8 mouse cellular contexts compared by ENCODE assay signal in genomic region chr6:71439506-71440216, GRCm38 (mm10). TPM values are rescaled to one million over a fixed set of nuclear protein-coding genes. Genes with fewer than 3 reads are reported as not detected.
DNase-seq lines count a peak whose midpoint lies in the region; ATAC-seq and TF ChIP-seq lines count a peak whose summit lies in the region.

No protein-coding gene starts in this region.

- TF ChIP-seq EP300 in heart, adult 2 months (IDR thresholded peaks at IDR 0.05; ENCODE audit: insufficient read depth, low read depth, low read length) = no peak

- peak; percentile 74 to 76 for DNase-seq in heart, adult 2 months
- no peak for DNase-seq in heart, adult 11 months
- peak; percentile 81 for DNase-seq in cerebellum, adult 9-11 months
- DNase-seq in gastrocnemius, adult 8-10 months (ENCODE audit: low spot score in 2 of 2) = peak; percentile 38 to 60
- peak; percentile 60 for DNase-seq in kidney, adult 2 months
- peak; percentile 77 for DNase-seq in naive thymus-derived CD4-positive, alpha-beta T cell, adult 2 months (ENCODE audit: low read depth)
- peak; percentile 81 for DNase-seq in testis, postnatal 14 days (ENCODE audit: low spot score)

- peak overlapping the region; percentile 95 for H3K27ac ChIP-seq in heart, adult 2 months
- H3K27ac ChIP-seq in kidney, adult 2 months (ENCODE audit: insufficient read depth, low read depth, low read length) = peak overlapping the region; percentile 91
- peak overlapping the region; percentile 98 for H3K27ac ChIP-seq in limb, embryonic 15.5 days

- 1% methylated on average over 62 of the region's 62 CpGs for WGBS in heart, adult 2 months
- WGBS in kidney, adult 2 months = under 1% methylated on average over 62 of the region's 62 CpGs
- WGBS in limb, embryonic 15.5 days = under 1% methylated on average over 50 of the region's 62 CpGs

- no peak for TF ChIP-seq POLR2A in heart, adult 2 months (IDR thresholded peaks at IDR 0.05; ENCODE audit: insufficient read depth, low read depth, low read length)
- no peak for TF ChIP-seq POLR2A in kidney, adult 2 months (IDR thresholded peaks at IDR 0.05; ENCODE audit: low read depth, low read length)

- ATAC-seq in limb, embryonic 15.5 days (ENCODE audit: insufficient number of reproducible peaks, low FRiP score, low TSS enrichment, low read depth) = peak; percentile 5

- H3K9me3 ChIP-seq in limb, embryonic 15.5 days = no peaks in the 10 kb centered on the region

- no peaks in the 10 kb centered on the region for H3K27me3 ChIP-seq in heart, adult 2 months (ENCODE audit: control insufficient read depth, insufficient read depth, low read length)
- H3K27me3 ChIP-seq in kidney, adult 2 months (replicated peaks; ENCODE audit: control insufficient read depth, insufficient read depth, low read length) = no peaks in the 10 kb centered on the region
- H3K27me3 ChIP-seq in limb, embryonic 15.5 days = no peaks in the 10 kb centered on the region

- H3K4me1 ChIP-seq in heart, adult 2 months (ENCODE audit: control insufficient read depth, insufficient read depth, low read length) = peaks cover 5% of the 10 kb centered on the region
- peaks cover 15% of the 10 kb centered on the region for H3K4me1 ChIP-seq in kidney, adult 2 months (ENCODE audit: control insufficient read depth, insufficient read depth, low read length)
- peaks cover 30% of the 10 kb centered on the region for H3K4me1 ChIP-seq in limb, embryonic 15.5 days

- peak overlapping the region; percentile 84 for H3K4me3 ChIP-seq in heart, adult 2 months
- H3K4me3 ChIP-seq in kidney, adult 2 months (ENCODE audit: insufficient read depth, low read depth, low read length) = peak overlapping the region; percentile 97
- H3K4me3 ChIP-seq in limb, embryonic 15.5 days = peak overlapping the region; percentile 92

- H3K36me3 ChIP-seq in heart, adult 2 months (ENCODE audit: control insufficient read depth, insufficient read depth, low read length) = peaks cover 13% of the 10 kb centered on the region
- no peaks in the 10 kb centered on the region for H3K36me3 ChIP-seq in kidney, adult 2 months (ENCODE audit: control insufficient read depth, insufficient read depth, low read length)
- no peaks in the 10 kb centered on the region for H3K36me3 ChIP-seq in limb, embryonic 15.5 days

- no peak for TF ChIP-seq CTCF in heart, adult 2 months (IDR thresholded peaks at IDR 0.05)
- no peak for TF ChIP-seq CTCF in kidney, adult 2 months (conservative IDR thresholded peaks at IDR 0.05; ENCODE audit: insufficient read depth, insufficient read length, low read depth, low read length)

- intact Hi-C loops in heart, adult 2 months (cut with DNase I) = loop anchor here (1.0 to 5.0 kb wide), 4 partner anchors 54 to 193 kb away; partner anchors contain the start of genes Chmp3, Kdm3a and Rnf103

- H3K79me2 ChIP-seq in heart, adult 2 months (replicated peaks; ENCODE audit: control insufficient read depth, insufficient read depth, low read length) = peaks cover 9% of the 10 kb centered on the region

- peak overlapping the region; percentile 97 for H3K9ac ChIP-seq in heart, adult 2 months (ENCODE audit: low read depth, low read length)
- peak overlapping the region; percentile 89 for H3K9ac ChIP-seq in limb, embryonic 15.5 days

- H3K4me2 ChIP-seq in limb, embryonic 15.5 days = peak overlapping the region; percentile 63

RNA-seq across cellular contexts. Expression of gene Rmnd5a, which starts 0.8 kb away (rescaled TPM):
- total RNA-seq in heart, adult 2 months (2021) = 10 to 100 TPM; 67.6 to 78.1 TPM
- polyA plus RNA-seq in heart, adult 2 months (2012; rRNA removed) = 28.2 and 56.9 TPM in 2 replicates
- total RNA-seq in gastrocnemius, adult 8-10 months (2022) = 100 to 1,000 TPM; 137 to 183 (median 144) TPM
- polyA plus RNA-seq in kidney, adult 2 months (2012; rRNA removed) = 33.6 and 40.3 TPM in 2 replicates
- 9.7 and 13.1 TPM in 2 replicates for polyA plus RNA-seq in limb, embryonic 15.5 days (2015; fragmentation: Nextera tagmentation; extraction: Ambion mirVana)

RNA-seq across cellular contexts. Expression of gene Rnf103, which starts 54.0 kb away (rescaled TPM):
- 10 to 100 TPM; 20.8 to 26.7 TPM for total RNA-seq in heart, adult 2 months (2021)
- 7.6 and 12.1 TPM in 2 replicates for polyA plus RNA-seq in heart, adult 2 months (2012; rRNA removed)
- 10 to 100 TPM; 19.5 to 22.6 (median 21.2) TPM for total RNA-seq in gastrocnemius, adult 8-10 months (2022)
- polyA plus RNA-seq in kidney, adult 2 months (2012; rRNA removed) = 12.6 and 15.1 TPM in 2 replicates
- polyA plus RNA-seq in limb, embryonic 15.5 days (2015; fragmentation: Nextera tagmentation; extraction: Ambion mirVana) = 13.2 and 16.1 TPM in 2 replicates
